Mouse (Mus musculus) intestine, embryonic 16.5 days (tissue): Measurements from ENCODE around the gene Camta1. TPM values are rescaled to one million over a fixed set of nuclear protein-coding genes. Genes with fewer than 3 reads are reported as not detected.

Source experiments
- ATAC-seq: fragments of 200-750 bp; cut with Nextera tagmentation; 2 replicates; pipeline ENCODE4 v1.8.0; 2017; ENCODE audit warnings: moderate TSS enrichment, moderate library complexity
- H3K27ac ChIP-seq: fragments of 300-500 bp; sonication (generic); 2 replicates; pipeline ENCODE4 v1.5.1; 2014; ENCODE audit warnings: mild to moderate bottlenecking, low read length
- H3K27me3 ChIP-seq: fragments of 300-500 bp; sonication (generic); replicated peaks from 2 replicates; pipeline ENCODE4 v1.6.1; 2014; ENCODE audit warnings: low read length, control low read depth, mixed read lengths; ENCODE audit not compliant: control insufficient read depth, insufficient read depth
- H3K36me3 ChIP-seq: fragments of 300-500 bp; sonication (generic); 2 replicates; pipeline ENCODE4 v1.6.1; 2014; ENCODE audit warnings: low read length, control low read depth; ENCODE audit not compliant: control insufficient read depth, insufficient read depth
- H3K4me1 ChIP-seq: fragments of 300-500 bp; sonication (generic); 2 replicates; pipeline ENCODE4 v1.6.1; 2014; ENCODE audit warnings: low read length, control low read depth, mixed read lengths; ENCODE audit not compliant: control insufficient read depth, insufficient read depth
- H3K4me2 ChIP-seq: fragments of 300-500 bp; sonication (generic); 2 replicates; pipeline ENCODE4 v1.6.1; 2014; ENCODE audit warnings: low read depth, low read length, control low read depth
- H3K4me3 ChIP-seq: fragments of 300-500 bp; sonication (generic); 2 replicates; pipeline ENCODE4 v1.5.1; 2014; ENCODE audit warnings: mild to moderate bottlenecking, low read length
- H3K9ac ChIP-seq: fragments of 300-500 bp; sonication (generic); 2 replicates; pipeline ENCODE4 v1.6.1; 2014; ENCODE audit warnings: low read depth, low read length
- H3K9me3 ChIP-seq: fragments of 300-500 bp; sonication (generic); 2 replicates; pipeline ENCODE4 v1.6.1; 2016; ENCODE audit warnings: low read length, control low read depth; ENCODE audit not compliant: control insufficient read depth
- WGBS: fragments of 180-500 bp; shearing (Covaris S2); extraction: QIAGEN DNeasy Blood & Tissue Kit; methylation state at CpG from one replicate; pipeline ENCODE4 v1.1.7; 2014; 5-methylcytosine and 5-hydroxymethylcytosine counted together
- polyA plus RNA-seq: library from polyadenylated mRNA; unstranded; fragments of >200 nt; fragmentation: Nextera tagmentation; extraction: Ambion mirVana; gene quantifications from 2 replicates; pipeline ENCODE4 v1.2.1, GENCODE M21; 2015

Camta1 gene
- polyA plus RNA-seq, 1 experiment from 2014 or later, result 69.1 TPM

DNA sequence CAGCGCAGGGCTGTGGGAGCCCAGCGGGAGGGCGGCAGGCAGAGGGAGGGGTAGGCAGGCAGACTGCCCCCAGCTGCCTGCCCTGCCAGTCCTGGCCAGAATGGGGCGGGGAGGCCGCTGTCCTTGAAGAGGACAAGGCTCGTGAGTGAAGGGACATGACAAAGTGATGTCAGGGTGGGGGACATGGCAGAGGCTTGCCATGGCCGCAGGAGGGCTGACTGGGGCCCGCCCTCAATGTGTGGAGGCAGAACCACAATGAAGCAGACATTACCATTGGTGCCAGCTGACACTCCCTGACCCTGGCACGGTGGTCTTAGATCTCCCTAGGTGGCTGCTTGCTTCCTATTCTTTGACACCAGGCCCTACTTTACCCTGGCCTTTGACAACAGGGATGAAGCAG is 635.2 kb downstream of the Camta1 start:
- no peak for ATAC-seq
- Histone ChIP-seq H3K4me2 (no peak overlapping the region), H3K27ac (no peak overlapping the region), H3K36me3 (no peaks in the 10 kb centered on the region), H3K9ac (no peak overlapping the region), H3K4me3 (no peak overlapping the region), H3K27me3 (no peaks in the 10 kb centered on the region), H3K4me1 (no peaks in the 10 kb centered on the region), H3K9me3 (no peaks in the 10 kb centered on the region)
- 48% methylated on average over 9 of the region's 9 CpGs for WGBS

DNA sequence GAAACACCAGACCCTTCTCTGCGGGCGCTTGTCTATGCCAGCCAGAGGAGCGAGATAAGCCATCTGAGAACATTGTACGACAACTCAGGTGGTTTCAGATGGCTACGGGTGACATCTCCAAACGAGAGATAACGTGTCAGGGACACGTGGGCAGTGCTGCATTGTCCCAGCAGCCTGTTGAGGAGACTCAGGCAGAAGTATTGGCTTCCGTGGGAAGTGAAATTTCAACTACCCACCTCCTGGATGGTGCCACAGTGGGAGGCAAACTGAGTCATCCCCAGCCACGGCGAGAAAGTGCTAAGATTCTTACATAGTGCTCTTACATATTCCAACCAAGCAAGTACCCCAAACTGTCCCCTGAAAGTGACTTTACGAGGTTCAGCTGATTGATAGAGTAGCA is 637.7 kb downstream of the Camta1 start:
- Histone ChIP-seq H3K36me3 (no peaks in the 10 kb centered on the region), H3K27ac (no peak overlapping the region), H3K9me3 (no peaks in the 10 kb centered on the region), H3K4me2 (no peak overlapping the region), H3K9ac (no peak overlapping the region), H3K27me3 (no peaks in the 10 kb centered on the region), H3K4me3 (no peak overlapping the region), H3K4me1 (no peaks in the 10 kb centered on the region)
- ATAC-seq, result no peak
- WGBS, result 68% methylated on average over 12 of the region's 12 CpGs

DNA sequence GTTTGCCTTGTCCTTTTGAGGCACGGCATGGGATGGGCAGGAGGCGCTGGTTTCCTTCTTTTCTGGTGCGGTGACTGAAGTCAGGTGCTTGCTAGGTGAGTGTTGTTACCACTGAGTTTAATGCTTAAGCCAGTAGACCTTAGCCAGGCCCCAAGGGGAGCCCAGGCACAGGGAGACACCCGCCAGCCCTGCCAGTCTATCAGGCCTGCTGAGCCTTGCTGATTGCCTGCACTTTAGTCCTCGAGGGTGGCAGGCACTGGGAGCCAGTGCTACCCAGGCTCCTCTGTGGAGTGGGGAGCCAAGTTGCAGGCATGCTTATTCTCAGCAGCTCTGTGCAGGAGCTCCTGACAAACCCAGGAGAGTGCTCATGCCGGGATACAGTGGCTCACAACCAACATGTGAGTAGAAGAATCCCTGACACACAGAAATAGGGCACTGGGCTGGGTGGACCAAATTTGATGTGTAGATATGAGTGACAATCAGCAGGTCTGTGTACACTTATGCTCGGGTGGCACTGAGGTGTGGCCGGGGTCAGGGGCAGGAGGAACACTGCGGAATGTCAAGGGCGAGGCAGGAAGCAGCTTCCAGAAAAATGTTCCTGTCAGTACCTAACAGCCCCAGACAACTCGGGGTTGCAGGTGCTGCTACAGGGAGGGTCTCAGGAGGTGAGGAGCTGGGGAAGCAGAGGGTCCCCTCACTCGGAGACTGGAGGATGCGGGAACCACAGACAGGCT is 638.2 kb downstream of the Camta1 start:
- peak; percentile 65 for ATAC-seq
- Histone ChIP-seq H3K9ac (no peak overlapping the region), H3K4me3 (no peak overlapping the region), H3K27me3 (no peaks in the 10 kb centered on the region), H3K9me3 (no peaks in the 10 kb centered on the region), H3K27ac (no peak overlapping the region), H3K4me1 (no peaks in the 10 kb centered on the region), H3K4me2 (no peak overlapping the region), H3K36me3 (no peaks in the 10 kb centered on the region)
- 44% methylated on average over 13 of the region's 13 CpGs for WGBS

DNA sequence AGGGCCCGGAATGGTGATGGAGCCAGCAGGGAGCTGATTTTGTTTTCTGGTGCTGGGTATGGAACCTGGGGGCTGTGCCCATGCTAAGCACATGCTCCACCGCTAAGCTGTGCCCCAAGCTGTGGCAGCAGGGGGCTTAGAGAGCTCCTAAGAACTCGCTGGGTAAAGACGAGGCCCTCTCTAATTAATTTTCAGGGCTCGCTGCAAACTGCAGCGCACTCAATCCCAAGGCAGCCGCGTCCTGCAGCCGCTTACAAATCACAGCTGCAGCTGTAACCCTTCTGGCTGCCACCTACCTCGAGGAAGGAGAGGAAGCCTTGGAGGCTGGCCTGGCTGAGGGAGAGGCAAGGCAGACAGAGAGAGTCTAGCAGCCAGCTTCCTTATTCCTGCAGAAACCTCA is 639.0 kb downstream of the Camta1 start:
- no peaks in the 10 kb centered on the region for H3K27me3 ChIP-seq
- 0 out of 2 replicates have a peak, but pooled peaks have one; percentile 32 for ATAC-seq
- no peaks in the 10 kb centered on the region for H3K9me3 ChIP-seq
- H3K9ac ChIP-seq, result no peak overlapping the region
- no peaks in the 10 kb centered on the region for H3K4me1 ChIP-seq
- no peak overlapping the region for H3K4me3 ChIP-seq
- WGBS, result 34% methylated on average over 10 of the region's 10 CpGs
- no peaks in the 10 kb centered on the region for H3K36me3 ChIP-seq
- no peak overlapping the region for H3K27ac ChIP-seq
- H3K4me2 ChIP-seq, result no peak overlapping the region

DNA sequence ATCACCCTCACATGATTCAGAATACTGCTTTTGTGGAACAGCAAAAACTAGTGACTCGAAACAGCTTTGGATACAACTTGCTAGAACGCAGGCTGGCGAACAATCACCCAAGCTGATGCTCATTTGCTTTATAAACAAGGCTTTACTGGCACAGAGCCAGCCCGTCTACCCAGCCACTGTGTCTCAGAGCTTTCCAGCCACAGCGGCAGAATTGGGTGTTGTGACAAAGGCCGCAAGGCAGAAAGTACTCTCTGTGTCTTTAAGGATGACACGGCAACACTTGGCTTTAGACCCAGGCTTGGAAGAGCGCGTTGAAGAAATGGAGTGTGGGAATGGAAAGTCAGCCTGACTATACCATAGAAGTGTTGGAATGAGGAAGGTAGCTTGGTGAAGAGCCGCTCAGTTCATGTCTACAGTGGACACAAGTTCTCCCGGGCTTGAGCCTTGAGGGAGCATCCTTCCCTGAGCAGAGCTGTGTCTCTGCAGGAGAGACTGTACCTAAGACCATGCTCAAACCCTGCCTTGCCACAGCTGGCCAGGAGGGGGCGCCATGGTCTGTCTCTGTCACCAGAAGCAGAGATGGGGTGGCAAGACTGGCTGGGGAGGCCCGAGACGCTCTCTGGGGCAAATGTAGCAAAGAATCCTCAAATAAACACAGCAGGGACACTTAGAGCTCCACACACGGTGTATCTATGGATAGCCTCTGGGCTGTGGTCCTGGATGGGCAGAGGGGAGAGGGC is 645.0 kb downstream of the Camta1 start:
- Histone ChIP-seq H3K27ac (no peak overlapping the region), H3K4me2 (no peak overlapping the region), H3K4me1 (no peaks in the 10 kb centered on the region), H3K36me3 (no peaks in the 10 kb centered on the region), H3K9ac (no peak overlapping the region), H3K27me3 (no peaks in the 10 kb centered on the region), H3K4me3 (no peak overlapping the region), H3K9me3 (no peaks in the 10 kb centered on the region)
- 67% methylated on average over 15 of the region's 15 CpGs for WGBS
- no peak for ATAC-seq

DNA sequence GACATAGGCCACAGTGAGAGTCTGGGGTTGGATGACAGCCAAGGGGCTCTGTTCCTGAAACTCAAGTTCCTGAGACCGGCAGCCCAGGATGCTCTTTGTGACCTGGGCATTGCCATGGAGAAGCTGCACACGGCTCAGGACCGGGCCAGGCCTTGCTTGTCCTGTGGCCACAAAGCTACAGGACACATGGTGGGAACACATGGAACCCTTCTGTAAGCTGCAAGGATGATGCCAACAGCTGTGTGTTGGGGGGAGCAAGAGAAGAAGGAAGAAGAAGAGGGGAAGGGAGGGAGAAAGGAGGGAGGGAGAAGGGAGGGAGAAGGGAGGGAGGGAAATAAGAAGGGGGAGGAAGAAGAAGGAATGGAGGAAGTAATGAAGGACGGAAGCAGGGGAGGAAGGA is 645.8 kb downstream of the Camta1 start:
- WGBS, result 47% methylated on average over 4 of the region's 4 CpGs
- H3K27ac ChIP-seq, result no peak overlapping the region
- no peak for ATAC-seq

DNA sequence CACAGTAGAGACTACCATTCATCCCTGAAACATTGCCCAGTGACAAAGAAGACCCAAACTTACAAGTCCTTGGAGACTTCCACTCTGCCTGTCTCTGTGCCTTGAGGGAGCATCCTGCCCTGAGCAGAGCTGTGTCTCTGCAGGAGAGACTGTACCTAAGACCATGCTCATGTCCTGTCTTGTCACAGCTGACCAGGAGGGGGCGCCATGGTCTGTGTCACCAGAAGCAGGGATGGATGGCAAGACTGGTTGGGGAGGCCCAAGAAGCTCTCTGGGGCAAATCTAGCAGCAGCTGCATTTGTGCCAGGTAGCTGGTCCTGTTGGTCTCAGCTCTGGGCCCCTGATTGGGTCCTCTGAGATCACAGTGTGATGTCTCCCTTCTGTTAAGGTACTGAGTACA is 646.5 kb downstream of the Camta1 start:
- Histone ChIP-seq H3K4me1 (no peaks in the 10 kb centered on the region), H3K4me3 (no peak overlapping the region), H3K36me3 (no peaks in the 10 kb centered on the region), H3K27me3 (no peaks in the 10 kb centered on the region), H3K9ac (no peak overlapping the region), H3K4me2 (no peak overlapping the region), H3K9me3 (no peaks in the 10 kb centered on the region), H3K27ac (no peak overlapping the region)
- WGBS, result 45% methylated on average over 1 of the region's 1 CpGs
- no peak for ATAC-seq

More for the DNA sequence above, 645.8 kb downstream of the Camta1 start:
- Histone ChIP-seq H3K36me3 (no peaks in the 10 kb centered on the region), H3K9ac (no peak overlapping the region), H3K4me2 (no peak overlapping the region), H3K4me1 (no peaks in the 10 kb centered on the region), H3K27me3 (no peaks in the 10 kb centered on the region), H3K4me3 (no peak overlapping the region), H3K9me3 (no peaks in the 10 kb centered on the region)

DNA sequence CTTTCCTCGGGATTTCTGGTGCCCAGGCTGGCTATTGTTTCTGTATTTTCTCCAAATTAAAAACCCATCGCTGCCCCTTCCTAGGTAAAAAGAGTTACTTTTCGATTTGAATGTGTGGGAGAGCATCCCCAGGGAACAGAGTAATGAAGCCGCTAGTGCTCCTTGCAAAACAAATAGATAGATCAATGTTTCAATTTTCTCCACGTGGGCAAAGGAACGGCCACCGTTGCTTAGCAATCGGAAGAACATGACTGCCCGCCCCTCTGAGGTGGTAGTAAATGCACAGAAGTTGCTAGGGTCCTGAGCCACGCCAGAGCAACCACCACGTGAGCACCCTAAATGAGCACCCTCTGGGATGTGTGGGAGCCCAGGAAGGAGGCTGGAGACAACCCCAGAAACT is 648.2 kb downstream of the Camta1 start:
- Histone ChIP-seq H3K4me3 (no peak overlapping the region), H3K36me3 (no peaks in the 10 kb centered on the region), H3K27me3 (no peaks in the 10 kb centered on the region), H3K27ac (no peak overlapping the region), H3K4me1 (no peaks in the 10 kb centered on the region), H3K9ac (no peak overlapping the region), H3K4me2 (no peak overlapping the region), H3K9me3 (no peaks in the 10 kb centered on the region)
- ATAC-seq, result no peak
- whole genome bisulfite sequencing, result 58% methylated on average over 11 of the region's 11 CpGs

DNA sequence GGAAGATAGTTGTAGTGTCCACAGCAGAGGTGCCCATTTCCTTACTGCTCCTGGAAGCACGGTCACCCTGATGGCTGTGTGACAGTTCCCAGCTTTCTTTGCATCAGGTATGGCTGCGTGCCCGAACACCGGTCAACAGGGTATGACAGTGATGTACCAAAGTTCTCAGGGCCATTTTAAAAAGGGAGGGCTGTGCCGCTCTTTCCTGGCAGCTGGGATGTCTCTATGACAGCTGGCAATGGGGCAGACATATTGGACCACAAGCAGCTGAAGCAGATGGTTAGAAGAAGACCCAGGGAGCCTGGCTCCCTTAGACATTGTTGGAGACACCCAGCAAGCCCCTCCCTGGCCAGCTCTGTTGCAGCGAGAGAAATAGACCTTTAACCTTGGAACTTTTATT is 649.7 kb downstream of the Camta1 start:
- Histone ChIP-seq H3K9ac (no peak overlapping the region), H3K4me1 (no peaks in the 10 kb centered on the region), H3K27me3 (no peaks in the 10 kb centered on the region), H3K36me3 (no peaks in the 10 kb centered on the region), H3K4me2 (no peak overlapping the region), H3K27ac (no peak overlapping the region), H3K9me3 (no peaks in the 10 kb centered on the region), H3K4me3 (no peak overlapping the region)
- 79% methylated on average over 6 of the region's 6 CpGs for WGBS
- no peak for ATAC-seq
